Mouse (Mus musculus) cerebellum, postnatal 14 days (tissue): ENCODE results near the gene Fmnl1.
A peak's percentile ranks its signal among the peaks of the same experiment; 100 is the strongest.

Experiments used
- DNase-seq, 2 experiments: peaks; one replicate each; pipeline ENCODE4 v3.0.0; 2021; ENCODE audit warnings: mixed read lengths in 2 of 2

The Fmnl1 gene

DNA sequence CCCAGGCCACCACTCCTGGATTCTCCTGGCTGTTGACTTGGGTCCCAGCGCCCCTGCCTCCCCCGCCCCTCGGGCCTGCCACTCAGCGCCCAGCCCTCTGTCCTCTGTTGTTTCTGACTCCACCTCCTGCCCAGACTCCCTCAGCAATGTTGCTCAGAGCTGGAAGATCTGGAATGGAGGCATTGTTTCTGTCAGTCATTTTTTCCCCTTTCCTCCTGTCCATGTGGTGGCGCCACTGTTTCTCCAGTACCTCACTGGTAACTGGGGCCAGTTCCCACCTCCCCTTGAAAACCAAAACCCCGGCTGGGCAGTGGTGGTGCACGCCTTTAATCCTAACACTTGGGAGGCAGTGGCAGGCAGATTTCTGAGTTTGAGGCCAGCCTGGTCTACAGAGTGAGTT, 9.5 kb upstream of the Fmnl1 start:
- DNase-seq: no peak

DNA sequence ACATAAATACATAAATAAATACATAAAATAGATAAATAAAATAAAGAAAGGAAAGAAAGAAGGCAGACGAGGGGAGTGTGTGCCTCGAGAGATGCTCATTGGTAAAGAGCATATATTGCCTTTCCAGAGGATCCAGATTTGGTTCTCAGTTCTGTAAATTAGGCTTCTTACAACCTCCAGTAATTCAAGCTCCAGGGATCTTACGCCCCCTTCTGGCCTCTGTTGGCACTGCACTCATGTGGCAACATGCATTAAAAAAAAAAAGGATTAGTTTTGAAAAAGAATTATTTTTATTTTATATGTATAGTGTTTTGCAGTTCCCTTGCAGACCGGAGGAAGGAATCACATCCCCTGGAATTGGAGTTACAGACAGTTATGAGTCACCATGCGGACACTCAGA, 8.8 kb upstream of the Fmnl1 start:
- peak; percentile 30 to 68 for DNase-seq

DNA sequence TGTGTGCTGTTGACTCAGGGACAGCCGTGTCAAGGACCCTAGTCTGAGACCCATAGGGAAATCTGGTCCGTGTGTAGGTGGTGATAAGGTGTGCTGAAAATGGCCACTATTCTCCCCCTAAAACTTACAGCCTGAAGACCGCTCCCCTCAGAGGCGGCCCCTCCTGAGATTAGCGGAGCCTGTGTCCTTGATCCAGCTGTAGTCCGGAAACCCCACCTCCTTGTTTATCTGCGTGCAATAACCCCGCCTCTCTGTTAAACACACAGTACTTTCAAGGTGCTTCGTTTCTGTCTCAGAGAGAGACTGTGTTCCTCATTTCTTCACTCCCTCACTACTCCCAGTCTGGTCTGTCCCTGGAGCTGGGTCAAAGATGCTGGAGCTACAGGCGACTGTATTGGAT, 6.5 kb upstream of the Fmnl1 start:
- no peak for DNase-seq

DNA sequence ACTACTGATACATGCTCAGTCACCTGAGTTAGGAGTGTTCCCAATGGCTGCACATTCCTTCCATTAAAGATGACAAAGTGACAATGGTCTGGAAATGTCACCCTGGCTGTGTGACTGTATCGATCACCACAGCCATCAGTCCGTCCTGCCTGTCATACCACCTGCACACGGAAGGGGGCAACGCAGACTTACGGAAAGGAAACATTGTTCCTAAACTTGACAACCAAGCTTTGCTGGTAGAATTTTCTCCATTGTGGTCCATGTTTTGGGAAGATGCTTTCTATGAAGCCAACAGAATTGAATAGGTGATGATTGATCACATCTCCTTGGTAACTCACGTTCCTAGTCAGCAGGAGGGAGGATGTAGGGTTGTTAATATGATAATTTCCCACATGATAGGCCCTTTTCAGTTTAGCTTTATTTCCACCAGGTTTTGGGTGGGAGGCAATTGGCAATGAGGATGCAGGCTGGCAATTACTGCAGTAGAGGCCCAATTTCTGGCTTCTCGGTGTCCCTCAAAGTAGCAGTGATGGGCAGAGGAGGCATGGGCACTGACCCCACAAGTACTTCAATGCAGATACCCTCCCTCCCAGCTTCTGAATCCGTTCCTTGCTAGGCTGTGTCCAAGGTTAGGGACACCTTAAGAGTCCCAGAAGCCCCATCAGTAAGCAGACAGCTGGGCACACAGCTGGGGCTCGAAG, 2.1 kb upstream of the Fmnl1 start:
- DNase-seq: peak; percentile 87 to 88

DNA sequence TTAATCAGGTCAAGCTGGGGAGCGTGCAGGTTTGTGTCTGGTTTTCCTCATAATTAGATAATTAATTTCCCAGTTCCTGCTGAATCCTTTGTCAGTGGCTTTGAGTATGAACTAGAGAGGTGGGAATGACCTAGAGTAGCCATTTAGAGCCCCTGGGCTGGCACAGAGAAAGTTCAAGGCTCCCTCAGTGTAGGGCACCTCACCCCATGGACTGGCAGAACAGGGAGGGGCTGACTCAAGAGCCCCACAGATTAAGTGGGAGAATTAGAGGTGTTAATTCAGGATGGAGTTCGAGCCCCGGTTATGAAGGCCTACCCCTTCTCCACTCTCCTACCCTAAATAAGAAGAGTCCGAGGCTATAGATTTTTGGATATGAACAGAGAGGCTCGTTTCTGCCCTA, 1.2 kb upstream of the Fmnl1 start:
- no peak for DNase-seq

DNA sequence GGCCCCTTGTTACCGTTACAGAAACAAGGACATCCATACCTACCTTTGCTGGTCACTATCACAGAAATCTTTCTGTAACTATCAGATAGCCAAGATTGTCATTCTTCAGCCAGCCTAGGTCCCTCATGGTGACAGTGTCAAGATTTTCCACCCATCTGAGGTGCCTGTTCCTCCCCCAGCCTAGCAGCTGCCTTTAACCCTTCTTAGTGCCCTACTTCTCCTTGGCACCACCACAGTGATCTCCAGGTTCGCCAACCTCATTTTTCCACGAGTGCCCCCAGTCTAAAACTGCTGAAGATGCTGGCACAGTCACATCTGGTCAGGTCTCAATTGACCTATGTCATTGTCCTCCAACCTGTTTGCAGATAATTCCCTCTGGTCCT, 805 bp upstream of the Fmnl1 start:
- DNase-seq: no peak

DNA sequence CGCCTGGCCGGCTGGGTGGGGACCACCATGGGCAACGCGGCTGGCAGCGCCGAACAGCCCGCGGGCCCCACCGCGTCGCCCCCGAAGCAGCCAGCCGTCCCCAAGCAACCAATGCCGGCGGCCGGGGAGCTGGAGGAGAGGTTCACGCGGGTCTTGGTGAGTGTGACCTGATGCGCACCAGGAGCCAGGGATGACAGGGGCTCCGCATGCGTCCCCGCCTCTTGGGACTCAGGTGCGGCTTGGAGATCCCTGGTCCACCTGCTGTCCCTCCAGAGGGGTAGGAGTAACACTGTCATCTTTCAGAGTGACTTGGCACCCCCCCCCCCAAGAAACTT, 346 bp downstream of the Fmnl1 start:
- DNase-seq: peak in 1 of 2 experiments; percentile 37

DNA sequence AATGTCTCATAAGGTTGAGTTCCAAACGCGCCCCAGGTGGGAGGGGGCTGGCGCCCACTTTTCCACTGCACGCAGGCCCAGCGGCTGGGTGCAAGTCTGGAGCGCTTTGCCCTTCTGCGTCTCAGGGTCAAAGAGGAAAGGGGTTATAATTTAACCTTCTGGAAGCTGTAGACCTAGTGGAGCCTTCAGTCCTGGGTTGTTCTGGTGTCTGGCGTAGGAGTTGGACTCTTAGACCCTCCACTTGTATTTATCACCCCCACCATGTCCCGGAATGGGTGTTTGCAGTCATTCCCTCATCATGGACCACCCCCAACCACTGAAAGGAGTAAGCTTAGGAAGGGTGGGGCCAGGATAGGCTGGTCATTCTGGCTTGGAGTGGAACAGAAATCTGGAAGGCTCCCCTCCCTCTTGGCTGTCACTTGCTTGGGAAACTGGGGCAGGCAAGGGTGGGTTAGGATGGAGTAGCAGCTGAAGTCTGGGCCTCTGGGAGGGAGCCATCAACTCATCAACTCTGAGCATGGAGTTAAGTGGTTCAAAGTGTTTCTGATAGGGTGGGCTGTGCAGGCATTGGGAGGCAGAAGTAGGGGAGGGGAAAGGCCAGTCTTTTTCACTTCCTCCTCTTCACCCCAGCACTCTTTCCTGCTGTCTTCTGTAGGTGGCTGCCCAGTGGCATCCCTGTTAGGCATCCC, 940 bp downstream of the Fmnl1 start:
- DNase-seq: peak in 1 of 2 experiments; percentile 27

DNA sequence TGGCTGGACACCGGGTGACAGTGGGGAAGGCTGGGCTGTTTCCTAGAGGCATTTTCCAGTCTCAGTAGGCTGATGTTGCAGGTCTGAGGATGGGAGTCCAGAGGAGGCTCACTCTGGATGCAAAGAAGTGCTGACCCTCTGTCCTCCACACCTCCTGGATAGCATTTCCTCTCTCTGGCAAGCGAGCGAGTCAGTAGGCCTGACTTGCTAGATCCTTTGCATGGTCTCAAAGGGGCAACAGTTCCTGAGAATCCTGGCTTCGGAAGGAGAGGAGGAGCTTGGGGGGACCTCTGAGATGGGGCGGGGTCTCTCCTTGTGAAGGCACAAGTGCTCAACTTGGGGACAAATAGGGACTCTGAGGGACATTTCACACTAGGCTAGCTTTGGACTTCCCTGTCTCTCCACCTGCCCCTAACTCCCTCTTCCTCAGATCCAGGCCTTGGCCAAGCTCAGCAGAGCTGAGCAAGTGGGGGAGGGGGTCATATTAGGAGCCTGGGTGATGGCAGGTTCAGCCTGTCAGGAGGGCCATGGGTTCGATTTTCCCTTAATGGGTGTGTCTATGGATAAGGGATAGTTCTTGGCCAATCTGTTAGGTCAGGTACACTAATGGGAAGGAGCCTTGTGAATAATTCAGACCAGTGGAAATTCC, 1.6 kb downstream of the Fmnl1 start:
- no peak for DNase-seq

DNA sequence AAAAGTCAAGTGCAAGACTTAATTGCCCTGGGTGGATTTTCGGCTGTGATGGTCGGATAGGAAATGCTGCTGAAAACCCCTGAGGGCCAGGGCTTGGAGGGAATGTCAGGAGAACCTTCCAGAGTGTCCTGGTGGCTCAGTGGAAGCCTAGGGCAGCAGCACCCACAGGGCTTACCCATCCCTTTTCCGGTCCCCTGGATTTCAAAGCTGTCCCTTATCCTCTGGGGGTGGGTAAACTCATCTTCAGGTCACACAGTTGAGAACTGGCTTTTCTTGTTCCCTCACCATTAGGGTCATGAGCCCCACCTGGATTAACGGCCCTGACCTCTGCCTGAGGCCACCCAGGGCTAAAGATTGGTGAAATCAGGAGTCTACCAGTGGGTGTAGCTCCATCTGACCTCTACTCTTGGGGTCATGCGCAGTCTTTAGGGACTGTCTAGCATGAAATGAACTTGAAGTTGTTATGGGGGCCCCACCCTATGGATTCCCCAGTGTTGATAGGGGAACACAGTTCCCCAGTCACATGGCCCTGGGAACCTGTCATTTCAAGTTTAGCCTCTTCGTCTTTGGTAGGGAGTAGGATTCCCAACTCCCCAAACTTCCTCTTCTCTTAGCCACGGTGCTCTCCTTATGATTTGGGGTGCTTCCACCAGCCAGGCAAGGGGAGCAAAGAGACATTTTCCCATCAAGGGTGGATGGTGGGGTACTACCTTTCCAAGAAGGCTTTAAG, 2.3 kb downstream of the Fmnl1 start:
- DNase-seq: no peak

DNA sequence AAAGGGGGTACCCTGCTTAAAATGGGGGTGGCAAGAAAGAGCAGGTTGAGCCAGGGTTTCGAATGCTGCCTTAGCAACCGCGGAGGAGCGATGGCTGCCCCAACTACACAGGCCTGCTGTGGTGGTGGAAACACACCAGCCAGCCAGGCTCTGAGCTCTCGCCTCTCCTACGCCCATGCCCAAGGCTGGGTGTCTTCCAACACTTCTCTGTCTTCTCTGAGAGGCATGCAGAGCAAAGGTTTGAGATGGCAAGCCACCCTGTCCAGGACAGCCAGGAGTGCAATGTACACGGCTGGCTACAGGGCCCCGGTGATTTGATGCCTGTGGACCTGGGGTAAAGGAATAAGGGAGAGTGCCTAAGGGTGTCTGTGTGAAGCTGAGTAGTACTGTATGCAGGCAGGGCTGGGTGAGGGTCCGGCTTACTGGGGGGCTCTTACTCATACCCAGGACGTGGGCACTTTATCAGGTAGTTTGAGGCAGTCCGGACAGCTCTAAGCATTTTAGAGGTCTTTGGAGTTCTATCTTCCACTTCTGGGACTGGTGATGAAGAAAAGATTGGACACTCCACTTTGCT, 3.0 kb downstream of the Fmnl1 start:
- no peak for DNase-seq

DNA sequence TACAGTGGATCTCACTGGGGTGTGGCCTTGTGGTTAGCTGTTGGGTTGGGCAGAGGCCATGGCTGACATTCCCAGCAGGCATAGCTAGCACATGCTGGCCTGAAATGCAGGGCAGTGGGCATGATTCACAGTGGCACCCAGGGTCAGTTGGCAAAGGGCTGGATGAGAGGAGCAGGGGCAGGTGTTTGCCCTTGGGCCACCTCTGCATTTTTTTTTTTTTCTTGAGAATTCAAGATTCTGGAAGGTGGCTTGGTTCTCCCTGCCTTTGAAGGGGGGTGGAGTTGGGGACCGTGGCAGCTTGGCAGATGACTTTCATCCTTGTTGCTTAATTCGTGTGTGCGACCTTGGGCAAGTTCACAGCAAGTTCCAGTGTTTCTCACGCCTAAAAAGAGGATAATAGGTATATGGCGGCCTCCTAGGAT, 3.5 kb downstream of the Fmnl1 start:
- DNase-seq: no peak

DNA sequence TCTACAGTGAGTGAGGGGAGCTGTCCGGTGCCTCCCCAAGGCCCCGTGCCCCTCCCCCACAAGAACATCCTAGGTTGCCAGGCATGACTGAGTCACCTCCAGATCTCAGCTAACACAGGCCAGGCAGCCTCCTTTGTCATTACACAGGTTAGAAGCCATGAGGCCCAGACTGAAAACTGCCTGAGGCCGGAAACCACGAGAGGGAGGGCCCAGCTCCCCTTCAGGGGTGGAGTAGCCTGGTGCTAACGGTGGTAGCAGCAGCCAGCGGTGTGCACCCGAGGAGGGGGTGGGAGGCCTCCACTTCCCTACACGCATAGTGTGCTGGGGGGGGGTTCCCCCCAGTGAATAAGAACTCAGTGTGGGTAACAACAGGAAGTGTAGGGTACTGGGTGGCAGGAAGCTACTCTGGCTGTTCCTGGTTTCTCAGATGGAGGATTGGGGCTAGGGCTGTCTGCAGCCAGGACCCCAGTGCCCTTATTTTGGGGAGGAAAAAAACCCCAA, 4.0 kb downstream of the Fmnl1 start:
- no peak for DNase-seq

DNA sequence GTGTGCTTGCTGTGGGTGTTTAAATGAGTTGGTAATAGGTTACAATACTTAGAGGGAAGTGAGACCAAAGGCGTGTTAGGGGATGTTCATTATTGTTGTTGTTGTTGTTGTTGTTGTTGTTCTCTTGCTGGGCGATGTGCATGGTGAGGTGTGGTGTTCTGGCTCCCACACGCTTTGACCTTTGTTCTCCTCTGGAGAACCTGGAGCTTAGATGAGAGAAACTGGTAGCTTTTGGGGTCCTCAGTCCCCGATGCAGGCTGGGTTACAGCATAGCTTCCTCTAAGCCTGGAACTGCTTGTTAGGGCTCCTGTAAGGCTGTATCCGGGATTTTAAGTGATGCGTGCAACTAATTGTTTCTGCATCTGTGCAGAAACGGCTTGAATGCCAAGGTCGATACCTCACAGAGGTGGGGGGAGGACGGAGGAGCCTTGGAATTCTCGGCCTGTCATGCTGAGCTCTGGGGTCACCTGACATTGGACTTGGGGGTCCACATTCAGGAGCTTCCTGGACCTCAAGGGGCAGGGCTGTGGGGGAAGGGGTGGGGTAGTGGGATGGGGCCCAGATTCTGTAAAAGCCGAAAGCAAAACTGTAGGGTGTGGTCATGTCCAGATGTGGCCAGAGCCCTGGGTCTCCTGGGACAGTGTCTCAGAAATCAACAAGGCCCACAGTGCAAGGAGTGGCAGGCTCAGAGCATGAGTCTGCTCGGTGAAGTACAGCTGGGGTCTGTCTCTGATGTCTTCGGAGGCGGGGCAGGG, 5.0 kb downstream of the Fmnl1 start:
- no peak for DNase-seq

DNA sequence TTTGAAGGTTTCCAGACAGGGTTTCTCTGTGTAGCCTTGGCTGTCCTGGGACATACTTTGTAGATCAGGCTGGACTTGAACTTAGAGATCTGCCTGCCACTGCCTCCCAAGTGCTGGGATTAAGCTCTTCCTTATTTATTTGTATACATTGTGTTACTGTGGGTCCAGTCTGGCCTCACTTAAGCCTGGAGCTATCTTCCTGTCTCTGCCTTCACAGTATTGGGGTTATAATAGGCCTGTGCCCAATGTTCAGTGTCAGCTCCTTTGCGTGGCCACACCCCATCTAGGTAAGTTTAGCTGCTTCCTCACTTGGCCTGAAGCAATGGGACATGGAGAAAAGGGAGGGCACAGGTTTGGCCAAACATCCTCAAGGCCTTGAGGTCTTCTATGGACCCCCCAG, 5.6 kb downstream of the Fmnl1 start:
- no peak for DNase-seq

DNA sequence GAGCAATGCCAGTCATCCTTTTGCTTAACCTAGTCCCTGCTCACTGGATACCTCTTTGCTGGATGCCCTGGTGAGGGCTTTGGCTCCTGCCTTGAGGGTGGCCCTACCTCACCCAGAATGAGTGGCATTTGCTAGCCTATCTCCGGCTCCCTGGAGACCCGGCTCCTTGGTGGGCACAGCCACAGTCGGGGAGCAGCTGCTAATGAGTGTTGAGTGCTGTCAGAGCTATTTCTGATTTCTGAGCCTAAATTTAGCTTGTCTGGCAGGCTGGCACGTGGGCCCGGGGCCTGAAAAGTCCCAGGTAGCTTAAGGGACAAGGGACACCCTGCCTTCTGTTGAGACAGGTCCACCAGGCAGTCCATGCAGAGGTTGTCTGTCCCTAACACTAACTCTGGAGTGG, 6.3 kb downstream of the Fmnl1 start:
- no peak for DNase-seq

DNA sequence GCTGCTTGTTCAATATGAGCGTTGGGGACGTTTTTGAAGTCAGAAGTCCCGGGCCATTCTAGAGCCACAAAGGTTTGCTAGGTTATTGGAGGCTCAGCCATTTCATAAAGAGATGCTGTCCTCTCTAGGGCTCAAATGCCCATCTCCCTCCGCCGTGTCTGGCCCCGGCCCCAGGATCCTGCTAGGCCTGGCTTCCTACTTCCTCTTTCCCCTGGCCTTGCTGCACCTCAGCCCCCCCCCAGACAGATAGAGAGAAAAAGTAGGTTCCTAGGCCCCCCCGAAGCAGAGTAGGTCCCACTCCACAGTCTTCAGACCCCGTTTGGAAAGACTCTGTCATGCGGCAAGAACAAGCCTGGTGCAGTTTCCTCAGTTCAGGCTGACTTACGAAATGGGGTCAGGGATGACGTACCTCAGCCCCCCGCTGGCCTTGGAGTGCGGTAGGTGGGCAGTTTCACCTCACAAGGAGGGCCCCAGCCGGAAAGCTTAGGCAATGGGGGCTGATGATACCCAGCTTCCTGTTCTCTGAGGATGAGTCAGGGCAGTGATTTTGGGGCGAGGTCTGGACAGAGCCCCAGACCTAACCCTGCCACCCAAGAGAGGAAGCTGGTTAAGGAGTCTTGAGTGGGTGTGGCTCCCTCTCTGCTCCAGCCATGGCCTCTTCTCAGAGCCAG, 7.0 kb downstream of the Fmnl1 start:
- DNase-seq: no peak

DNA sequence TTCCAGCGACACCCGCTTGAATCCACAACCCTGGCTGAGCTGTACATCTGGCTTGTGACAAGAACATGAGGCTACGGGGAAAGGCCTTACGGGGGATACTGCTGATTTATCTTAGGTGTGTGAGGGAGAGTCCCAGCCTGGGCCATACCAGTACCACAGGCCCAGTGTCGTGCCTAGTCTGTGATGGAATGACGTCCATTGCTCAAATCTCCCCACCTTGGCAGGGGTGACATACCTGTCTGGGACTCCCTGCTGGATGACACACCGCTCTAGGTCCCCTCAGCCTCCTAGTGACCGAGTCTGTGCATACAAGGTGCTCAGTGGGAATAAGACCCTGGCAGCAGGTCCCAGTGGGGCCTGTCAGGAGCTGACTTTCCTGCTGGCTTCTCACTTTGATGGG, 7.8 kb downstream of the Fmnl1 start:
- DNase-seq: no peak

DNA sequence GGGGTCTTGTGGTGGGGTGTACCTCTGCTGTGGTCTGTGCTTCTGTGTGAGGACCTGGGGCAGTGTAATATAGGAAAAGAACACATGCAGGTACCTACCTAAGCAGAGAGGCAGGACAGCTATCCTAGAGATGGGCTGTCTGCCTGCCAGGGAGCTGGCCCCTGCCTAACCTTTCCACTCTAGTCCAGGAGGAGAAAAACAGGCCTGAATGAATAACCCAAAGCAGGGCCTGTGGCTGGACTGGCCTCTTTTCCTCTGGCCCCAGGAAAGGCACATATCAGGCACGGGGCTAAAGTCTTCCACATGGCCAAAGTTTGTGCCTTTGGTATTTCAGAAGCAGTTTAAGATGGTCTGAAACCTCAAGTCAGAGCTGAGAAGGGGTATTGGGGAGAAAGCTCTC, 9.5 kb downstream of the Fmnl1 start:
- no peak for DNase-seq

DNA sequence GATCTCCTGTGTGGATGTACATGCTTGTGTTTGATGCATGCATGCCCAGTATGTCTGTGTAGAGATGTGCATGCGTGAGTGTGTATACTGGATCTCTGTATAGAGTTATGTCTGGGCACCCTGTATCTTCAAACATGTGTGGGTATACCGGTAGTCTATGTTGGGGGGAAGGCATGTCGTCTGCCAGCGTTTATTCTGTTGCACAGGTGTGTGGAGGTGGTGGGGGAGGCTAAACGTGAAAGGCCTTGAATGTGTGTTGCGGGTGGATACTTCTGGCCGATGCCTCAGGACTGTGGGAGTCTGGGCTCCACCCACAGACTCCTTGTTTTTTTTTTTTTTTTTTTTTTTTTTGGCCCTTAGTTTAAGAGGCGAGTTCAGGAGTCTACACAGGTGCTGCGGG, 10.4 kb downstream of the Fmnl1 start:
- no peak for DNase-seq

DNA sequence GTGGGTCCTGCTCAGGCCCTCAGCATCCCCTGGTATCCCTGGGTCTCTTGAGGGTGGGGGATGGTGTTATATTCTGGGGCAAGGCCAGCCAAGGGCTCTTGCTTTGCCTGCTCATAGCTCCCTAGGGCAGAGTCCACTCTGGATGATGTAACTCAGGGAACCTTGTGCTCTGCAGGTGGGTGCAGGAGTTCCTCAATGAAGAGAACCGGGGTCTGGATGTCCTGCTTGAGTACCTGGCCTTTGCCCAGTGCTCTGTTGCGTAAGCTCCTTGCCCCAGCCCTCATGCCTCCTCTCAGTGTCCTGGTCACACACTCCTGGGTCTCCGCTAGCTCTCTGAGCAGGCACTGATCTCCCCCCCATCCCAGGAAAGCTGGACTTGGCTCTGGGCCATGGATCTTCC, 11.0 kb downstream of the Fmnl1 start:
- DNase-seq: no peak

DNA sequence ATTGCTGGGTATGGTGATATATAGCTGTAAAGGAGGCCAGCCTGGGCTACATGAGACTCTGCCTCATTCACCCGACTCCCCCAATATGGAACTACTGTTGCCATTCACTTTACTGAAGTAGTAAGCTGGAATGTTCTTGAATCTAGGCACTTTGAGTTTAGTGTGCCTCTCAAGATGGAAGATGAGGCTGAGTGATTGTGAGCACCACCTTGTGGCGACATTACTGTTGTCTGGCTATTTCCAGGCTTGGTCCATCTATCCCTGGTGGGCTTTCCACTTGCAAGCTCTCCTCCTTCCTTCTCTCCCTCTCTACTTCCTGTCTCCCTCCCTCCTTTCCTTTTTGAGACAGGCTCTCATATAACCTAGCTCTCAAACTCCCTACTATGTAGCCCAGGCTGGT, 14.0 kb downstream of the Fmnl1 start:
- peak; percentile 77 to 81 for DNase-seq
